Mouse (Mus musculus) hindbrain, embryonic 13.5 days (tissue): ENCODE results near the gene Chd3. TPM values are rescaled to one million over a fixed set of nuclear protein-coding genes. Genes with fewer than 3 reads are reported as not detected.

Experiments
- polyA plus RNA-seq: library from polyadenylated mRNA; unstranded; fragments of >200 nt; fragmentation: Nextera tagmentation; extraction: Ambion mirVana; gene quantifications from 2 replicates; pipeline ENCODE4 v1.2.1, GENCODE M21; 2015

Chd3 gene
- polyA plus RNA-seq, 1 experiment from 2014 or later, result 92.4 TPM

Other genes with a start within 250 kb of the Chd3 start
- gene Hes7, start 249.0 kb downstream of the Chd3 start, polyA plus RNA-seq, result 0.26 and 0.35 TPM in 2 replicates
- gene 9130213A22Rik, start 246.8 kb downstream of the Chd3 start, polyA plus RNA-seq, result 0.13 and 0.25 TPM in 2 replicates
- 0.71 and 1.3 TPM in 2 replicates for gene Aloxe3, start 243.5 kb downstream of the Chd3 start, polyA plus RNA-seq
- 0.29 and 0.31 TPM in 2 replicates for gene Alox12b, start 212.4 kb downstream of the Chd3 start, polyA plus RNA-seq
- gene Alox8, start 171.6 kb downstream of the Chd3 start, polyA plus RNA-seq, result 0.12 and 0.16 TPM in 2 replicates
- 0.21 and 0.30 TPM in 2 replicates for gene Gucy2e, start 132.4 kb downstream of the Chd3 start, polyA plus RNA-seq
- 22.6 and 24.4 TPM in 2 replicates for gene Cntrob, start 45.6 kb downstream of the Chd3 start, polyA plus RNA-seq
- gene Trappc1, start 45.4 kb downstream of the Chd3 start, polyA plus RNA-seq, result 204 and 210 TPM in 2 replicates
- 4.2 and 5.1 TPM in 2 replicates for gene Kcnab3, start 43.1 kb downstream of the Chd3 start, polyA plus RNA-seq
- gene Rnf227, start 28.9 kb downstream of the Chd3 start, polyA plus RNA-seq, result 163 and 166 TPM in 2 replicates
- gene Naa38, start 26.1 kb upstream of the Chd3 start, polyA plus RNA-seq, result 103 and 105 TPM in 2 replicates
- gene Cyb5d1, start 26.2 kb upstream of the Chd3 start, polyA plus RNA-seq, result 34.9 and 35.5 TPM in 2 replicates
- 7.1 and 8.7 TPM in 2 replicates for gene Tmem88, start 28.8 kb upstream of the Chd3 start, polyA plus RNA-seq
- 50.6 and 51.3 TPM in 2 replicates for gene Kdm6b, start 44.3 kb upstream of the Chd3 start, polyA plus RNA-seq
- 2.1 and 2.7 TPM in 2 replicates for gene Dnah2, start 179.7 kb upstream of the Chd3 start, polyA plus RNA-seq
- 90.1 and 92.0 TPM in 2 replicates for gene Efnb3, start 190.8 kb upstream of the Chd3 start, polyA plus RNA-seq
- gene Wrap53, start 210.8 kb upstream of the Chd3 start, polyA plus RNA-seq, result 23.0 and 24.2 TPM in 2 replicates
- gene Trp53, start 211.0 kb upstream of the Chd3 start, polyA plus RNA-seq, result 76.3 and 78.1 TPM in 2 replicates
- 27.6 and 29.7 TPM in 2 replicates for gene Atp1b2, start 236.5 kb upstream of the Chd3 start, polyA plus RNA-seq
- gene Shbg, start 248.5 kb upstream of the Chd3 start, polyA plus RNA-seq, result not detected in 2 replicates